Mouse (Mus musculus): ENCODE results near the gene Alb. TPM values are rescaled to one million over a fixed set of nuclear protein-coding genes. Genes with fewer than 3 reads are reported as not detected.

The Alb gene
- total RNA-seq (2015; ENCODE audit: low replicate concordance) (not detected in 2 replicates), total RNA-seq (2017; ENCODE audit: low replicate concordance) (not detected in 2 replicates)

DNA sequence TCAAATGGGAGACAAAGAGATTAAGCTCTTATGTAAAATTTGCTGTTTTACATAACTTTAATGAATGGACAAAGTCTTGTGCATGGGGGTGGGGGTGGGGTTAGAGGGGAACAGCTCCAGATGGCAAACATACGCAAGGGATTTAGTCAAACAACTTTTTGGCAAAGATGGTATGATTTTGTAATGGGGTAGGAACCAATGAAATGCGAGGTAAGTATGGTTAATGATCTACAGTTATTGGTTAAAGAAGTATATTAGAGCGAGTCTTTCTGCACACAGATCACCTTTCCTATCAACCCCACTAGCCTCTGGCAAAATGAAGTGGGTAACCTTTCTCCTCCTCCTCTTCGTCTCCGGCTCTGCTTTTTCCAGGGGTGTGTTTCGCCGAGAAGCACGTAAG, at the start of gene Alb:
TSS of gene Alb (plus strand) at position 279 of the 400 bp plus-strand sequence.
- no peak for ATAC-seq (replicated peaks; ENCODE audit: low FRiP score, poor library complexity, severe bottlenecking)

DNA sequence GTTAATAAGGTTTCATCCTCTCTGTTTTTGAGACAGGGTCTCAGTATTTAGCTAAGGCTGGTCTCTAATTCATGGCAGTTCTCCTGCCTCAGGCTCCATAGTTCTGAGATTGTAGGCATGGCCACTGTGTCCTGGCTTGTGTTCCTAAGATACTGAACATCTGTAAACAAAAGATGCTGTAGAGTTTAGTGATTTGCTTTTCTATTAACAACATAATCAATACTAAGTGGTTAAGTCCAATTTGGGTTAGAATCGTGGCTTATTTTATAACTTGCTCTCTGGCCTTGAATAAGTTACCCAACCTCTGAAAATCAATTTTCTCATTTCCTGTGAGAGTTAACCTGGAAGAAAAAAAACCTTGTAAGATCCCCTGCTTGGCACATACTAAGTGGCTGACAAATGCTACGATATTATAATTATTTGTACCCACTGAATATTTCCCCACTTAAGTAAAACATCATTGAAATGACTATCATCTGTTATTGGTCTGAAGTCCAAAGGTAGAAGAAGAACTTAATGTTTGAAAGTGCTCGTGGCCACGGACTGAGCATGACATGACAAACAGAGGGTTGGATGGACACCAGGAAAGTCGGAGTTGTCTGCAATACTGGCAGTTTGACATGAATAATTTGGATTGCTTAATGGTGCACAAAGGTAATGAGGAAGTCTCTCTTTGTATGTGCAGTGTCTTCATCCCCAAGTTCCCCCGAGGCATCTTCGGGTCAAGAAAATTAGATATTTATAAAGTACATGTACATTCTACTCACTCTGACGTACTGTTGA, 46.4 kb upstream of the Alb start:
- no peak for ATAC-seq (replicated peaks; ENCODE audit: low FRiP score, poor library complexity, severe bottlenecking)

DNA sequence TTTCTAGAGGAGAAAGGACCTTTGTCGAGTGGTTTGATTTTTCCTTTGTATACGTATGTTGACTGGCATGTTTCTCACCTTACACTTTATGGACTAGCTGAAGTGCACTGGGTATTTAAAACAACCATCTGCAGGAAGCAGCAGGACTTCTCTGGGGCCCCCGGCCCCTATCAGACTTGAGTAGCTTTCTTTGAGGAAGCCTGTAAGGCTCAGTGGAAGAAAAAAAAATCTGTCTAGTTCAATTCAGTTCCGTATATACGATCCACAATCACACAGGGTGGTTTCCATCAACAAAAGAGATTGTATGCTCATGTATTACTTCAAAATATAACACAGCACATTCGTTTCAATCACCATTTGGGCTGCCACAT, 45.8 kb upstream of the Alb start:
- no peak for ATAC-seq (replicated peaks; ENCODE audit: low FRiP score, poor library complexity, severe bottlenecking)

DNA sequence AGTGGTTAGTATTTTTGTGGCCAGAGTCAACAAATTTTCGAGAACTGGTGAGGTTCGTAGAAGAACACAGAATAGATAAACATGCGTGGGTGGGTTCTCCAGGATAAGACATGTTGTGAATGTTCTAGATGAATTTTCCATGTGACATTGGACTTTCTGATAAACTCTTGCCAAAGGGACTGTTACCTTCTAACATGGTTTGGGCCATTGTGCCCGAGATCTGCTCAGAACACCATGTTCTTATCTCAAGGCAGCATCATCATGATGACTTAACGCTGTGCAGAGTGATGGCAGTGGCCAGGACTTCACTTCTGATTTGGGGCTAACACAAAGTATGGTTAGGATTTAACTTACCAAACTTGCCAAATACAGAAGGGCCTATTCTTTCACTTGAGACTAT, 36.1 kb upstream of the Alb start:
- no peak for ATAC-seq (replicated peaks; ENCODE audit: low FRiP score, poor library complexity, severe bottlenecking)

DNA sequence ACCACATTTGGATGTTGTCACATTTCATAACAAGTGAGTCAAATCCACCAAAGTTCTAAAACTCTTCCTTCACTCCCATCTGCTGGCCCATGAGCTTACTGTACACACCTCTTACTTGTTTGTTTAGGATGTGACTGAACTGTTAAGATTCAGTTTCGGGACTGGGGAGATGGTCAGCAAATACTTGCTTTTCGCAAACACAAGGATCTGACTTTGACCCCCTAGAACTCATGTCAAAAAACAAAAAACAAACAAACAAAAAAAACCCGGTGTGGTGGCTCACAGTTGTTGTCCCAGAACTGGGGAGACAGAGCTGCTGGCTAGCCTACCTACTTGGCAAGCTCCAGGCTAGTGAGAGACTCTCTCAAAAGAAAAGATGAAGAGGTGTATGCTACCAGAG, 35.5 kb upstream of the Alb start:
- ATAC-seq (replicated peaks; ENCODE audit: low FRiP score, poor library complexity, severe bottlenecking), result no peak

DNA sequence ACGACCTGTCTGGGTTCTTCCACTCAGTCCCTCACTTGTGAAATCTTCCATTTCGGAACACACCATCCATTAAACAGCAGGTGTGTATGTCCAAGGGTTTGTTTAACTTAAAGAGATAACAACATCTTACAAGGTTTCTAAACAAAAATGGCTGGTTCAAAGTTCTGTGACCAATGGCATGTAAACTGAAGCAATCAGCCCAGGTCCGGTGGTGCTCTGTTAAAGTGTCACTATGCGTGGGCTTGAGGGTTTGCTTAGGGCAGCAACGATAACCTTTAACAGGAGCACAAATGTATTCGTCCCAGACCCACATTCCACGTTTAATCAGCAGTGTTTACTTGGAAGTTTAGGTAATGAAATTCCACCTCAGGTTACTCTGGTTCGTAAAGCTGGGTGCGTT, 29.6 kb upstream of the Alb start:
- ATAC-seq (replicated peaks; ENCODE audit: low FRiP score, poor library complexity, severe bottlenecking), result no peak

DNA sequence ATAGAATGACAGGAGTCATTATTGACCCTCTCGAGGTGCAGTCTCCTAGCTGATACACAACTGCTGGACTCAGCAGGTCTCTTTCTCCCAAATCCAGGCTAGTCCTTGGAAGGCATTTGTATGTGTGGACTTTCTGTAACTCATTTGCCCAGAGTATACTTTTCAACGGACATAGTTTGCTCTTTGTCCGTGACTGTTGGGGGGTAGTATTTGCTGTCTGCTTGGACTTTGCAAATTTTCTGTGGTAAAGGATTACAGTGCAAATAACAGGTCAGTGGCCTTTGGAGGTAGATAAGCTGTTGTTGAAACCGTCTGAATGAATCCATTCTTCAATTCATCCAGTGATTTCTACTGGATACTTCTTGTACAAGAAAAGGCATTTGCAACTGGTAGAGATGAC, 21.5 kb upstream of the Alb start:
- no peak for ATAC-seq (replicated peaks; ENCODE audit: low FRiP score, poor library complexity, severe bottlenecking)

GRCm38 (mm10) chr5:90447577-90447976, 13.1 kb upstream of the Alb start:
- ATAC-seq (replicated peaks; ENCODE audit: low FRiP score, poor library complexity, severe bottlenecking), result no peak

DNA sequence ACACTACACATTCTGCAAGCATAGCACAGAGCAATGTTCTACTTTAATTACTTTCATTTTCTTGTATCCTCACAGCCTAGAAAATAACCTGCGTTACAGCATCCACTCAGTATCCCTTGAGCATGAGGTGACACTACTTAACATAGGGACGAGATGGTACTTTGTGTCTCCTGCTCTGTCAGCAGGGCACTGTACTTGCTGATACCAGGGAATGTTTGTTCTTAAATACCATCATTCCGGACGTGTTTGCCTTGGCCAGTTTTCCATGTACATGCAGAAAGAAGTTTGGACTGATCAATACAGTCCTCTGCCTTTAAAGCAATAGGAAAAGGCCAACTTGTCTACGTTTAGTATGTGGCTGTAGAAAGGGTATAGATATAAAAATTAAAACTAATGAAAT, 10.7 kb upstream of the Alb start:
- ATAC-seq (replicated peaks; ENCODE audit: low FRiP score, poor library complexity, severe bottlenecking), result no peak

GRCm38 (mm10) chr5:90452711-90453110, 8.0 kb upstream of the Alb start:
- no peak for ATAC-seq (replicated peaks; ENCODE audit: low FRiP score, poor library complexity, severe bottlenecking)

GRCm38 (mm10) chr5:90457241-90457640, 3.5 kb upstream of the Alb start:
- no peak for ATAC-seq (replicated peaks; ENCODE audit: low FRiP score, poor library complexity, severe bottlenecking)

DNA sequence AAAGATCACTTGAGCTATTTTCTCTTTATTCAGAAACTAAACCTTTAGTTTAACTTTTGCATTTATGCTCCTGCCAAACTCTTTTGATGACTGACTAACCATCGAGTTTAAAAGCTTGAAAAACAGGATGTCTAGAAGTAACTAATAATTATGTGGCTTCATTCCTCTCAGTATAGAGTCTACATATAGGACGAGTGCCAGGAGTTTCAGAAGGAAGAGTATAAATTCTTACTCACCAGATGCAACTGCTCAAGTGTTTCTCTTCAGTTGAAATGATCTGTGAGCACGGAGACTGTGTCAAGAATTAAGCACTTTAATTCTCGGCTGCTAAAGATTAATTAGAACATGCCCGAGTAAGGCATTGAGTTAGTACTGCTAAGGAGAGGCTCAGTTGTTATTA, 2.0 kb upstream of the Alb start:
- no peak for ATAC-seq (replicated peaks; ENCODE audit: low FRiP score, poor library complexity, severe bottlenecking)

DNA sequence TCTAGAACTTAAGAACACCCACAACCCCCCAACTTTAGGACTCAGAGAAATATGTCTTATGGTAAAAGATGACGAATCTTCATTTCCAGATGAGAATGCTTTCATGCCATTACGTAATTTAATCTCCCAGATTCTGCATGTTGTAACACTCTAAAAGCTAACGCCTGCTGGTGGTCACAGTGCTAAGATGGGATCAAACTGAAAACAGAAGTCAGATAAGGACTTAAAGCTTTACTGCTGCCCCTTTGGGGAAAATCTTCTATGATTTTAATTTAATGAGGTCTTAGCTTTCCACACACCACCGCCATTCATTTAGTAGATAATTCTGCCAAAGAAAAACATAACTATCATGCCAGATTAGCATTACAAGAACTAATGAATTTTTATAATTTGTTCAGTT, 6.1 kb downstream of the Alb start:
- ATAC-seq (replicated peaks; ENCODE audit: low FRiP score, poor library complexity, severe bottlenecking), result no peak

DNA sequence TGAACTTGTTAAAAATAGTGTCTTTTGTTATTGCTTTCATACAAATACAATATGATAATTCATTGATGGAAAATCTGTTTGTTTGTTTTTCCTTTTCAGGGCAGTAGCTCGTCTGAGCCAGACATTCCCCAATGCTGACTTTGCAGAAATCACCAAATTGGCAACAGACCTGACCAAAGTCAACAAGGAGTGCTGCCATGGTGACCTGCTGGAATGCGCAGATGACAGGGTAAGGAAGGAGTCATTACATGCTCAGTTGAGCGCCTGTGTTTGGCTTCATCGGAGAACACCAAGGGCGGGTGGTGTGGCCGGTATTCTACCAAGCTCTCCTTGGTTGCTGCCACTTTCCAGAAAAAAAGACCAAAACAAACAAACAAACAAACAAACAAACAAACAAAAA, 6.5 kb downstream of the Alb start:
- ATAC-seq (replicated peaks; ENCODE audit: low FRiP score, poor library complexity, severe bottlenecking), result no peak

DNA sequence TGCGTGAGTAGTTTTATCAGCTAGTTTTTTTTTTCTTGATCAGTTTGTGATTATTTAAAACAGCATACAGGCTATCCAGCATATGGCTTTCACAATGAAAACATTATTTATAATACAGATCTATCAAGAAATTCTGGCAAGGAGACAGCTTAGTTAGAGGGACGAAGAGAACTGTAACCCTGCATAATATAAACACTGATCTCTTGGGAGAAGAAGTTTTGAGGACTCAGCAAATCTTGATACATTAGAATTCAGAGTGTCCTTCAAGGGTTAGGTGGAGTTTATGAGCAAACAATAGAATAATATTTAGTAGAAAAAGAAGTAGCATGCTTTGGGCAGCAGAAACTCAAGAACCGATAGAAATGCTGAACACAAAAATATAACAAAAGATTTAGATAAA, 10.1 kb downstream of the Alb start:
- ATAC-seq (replicated peaks; ENCODE audit: low FRiP score, poor library complexity, severe bottlenecking), result no peak

DNA sequence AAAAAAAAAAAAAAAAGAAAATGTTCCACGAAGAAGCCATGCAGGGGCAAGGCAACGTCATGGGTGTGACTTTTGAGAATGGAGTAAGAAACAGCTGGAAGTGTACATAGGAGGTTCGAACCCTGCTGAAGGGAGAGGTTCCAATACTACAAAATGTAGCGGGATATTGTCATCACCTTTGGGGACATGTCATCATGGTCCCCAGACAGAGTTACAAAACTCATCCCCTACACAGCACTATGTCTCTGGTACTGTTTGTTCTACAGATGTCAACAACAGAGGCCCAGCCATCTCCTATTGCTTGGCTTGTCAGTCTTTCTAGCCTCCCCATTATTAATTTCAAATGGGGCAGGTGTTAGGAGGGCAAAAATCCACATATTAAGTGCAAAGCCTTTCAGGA, 13.2 kb downstream of the Alb start:
- ATAC-seq (replicated peaks; ENCODE audit: low FRiP score, poor library complexity, severe bottlenecking), result no peak

GRCm38 (mm10) chr5:90474369-90474768, 13.7 kb downstream of the Alb start:
- no peak for ATAC-seq (replicated peaks; ENCODE audit: low FRiP score, poor library complexity, severe bottlenecking)

GRCm38 (mm10) chr5:90476741-90477140, 16.0 kb downstream of the Alb start:
- ATAC-seq (replicated peaks; ENCODE audit: low FRiP score, poor library complexity, severe bottlenecking), result no peak

DNA sequence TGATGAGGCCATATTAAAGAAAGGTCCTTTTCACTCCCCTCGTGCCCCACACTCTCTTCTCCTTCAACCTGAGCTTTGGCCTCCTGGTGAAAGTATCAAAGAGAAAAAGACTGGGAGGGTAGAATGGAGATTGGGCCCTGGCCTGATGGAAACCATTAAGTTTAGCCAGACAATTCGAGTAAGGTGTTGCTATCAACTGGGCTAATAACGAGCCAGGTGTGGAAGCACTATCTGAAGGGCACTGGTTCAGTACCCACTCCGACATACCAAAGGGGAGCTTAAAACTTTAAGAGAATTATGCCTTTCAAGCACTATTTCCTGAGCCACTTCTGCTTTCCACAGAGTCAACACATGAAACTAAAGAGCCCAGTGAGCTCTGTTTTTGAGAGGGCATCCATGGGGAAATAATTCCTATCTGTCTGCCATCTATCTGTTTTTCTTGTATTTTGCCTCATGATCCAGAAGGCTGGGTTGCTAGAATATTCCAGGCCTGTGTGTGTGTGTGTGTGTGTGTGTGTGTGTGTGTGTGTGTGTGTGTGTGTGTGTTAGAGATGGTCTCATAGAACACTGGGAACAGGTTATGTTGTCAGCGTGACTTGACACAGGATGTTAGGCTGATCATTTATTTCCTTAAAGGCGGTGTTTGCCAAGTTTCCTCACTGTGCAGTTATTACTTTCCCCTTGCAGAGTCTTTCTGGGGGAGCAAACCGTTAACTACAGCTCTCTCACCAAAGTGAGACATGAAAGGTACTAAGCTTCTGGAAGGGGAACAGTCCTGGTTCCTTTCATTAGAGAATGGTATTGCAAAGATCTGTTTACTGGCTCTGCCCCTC, 16.8 kb downstream of the Alb start:
- ATAC-seq (replicated peaks; ENCODE audit: low FRiP score, poor library complexity, severe bottlenecking), result no peak

DNA sequence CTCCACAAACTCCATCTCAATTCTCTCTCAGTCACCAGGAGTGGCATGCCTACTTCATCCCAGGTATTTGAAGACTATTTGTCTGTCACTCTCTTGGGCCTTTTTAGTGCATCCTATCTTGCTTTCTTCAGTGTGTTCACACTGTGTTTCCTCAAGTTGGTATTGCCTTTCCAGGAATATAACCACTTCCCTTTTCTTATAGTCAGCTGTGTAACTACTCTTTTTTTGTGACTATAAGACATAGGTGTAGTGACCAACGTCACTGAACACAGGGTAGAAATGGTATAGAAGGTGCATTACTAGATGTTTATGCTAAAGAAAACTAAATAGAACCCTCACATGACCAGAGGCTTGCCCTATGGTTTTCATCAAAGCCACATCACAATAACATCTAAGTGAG, 18.2 kb downstream of the Alb start:
- no peak for ATAC-seq (replicated peaks; ENCODE audit: low FRiP score, poor library complexity, severe bottlenecking)

GRCm38 (mm10) chr5:90485597-90485996, 24.9 kb downstream of the Alb start:
- no peak for ATAC-seq (replicated peaks; ENCODE audit: low FRiP score, poor library complexity, severe bottlenecking)
